Mouse (Mus musculus): Measurements from ENCODE around the gene Abcc6.

DNA sequence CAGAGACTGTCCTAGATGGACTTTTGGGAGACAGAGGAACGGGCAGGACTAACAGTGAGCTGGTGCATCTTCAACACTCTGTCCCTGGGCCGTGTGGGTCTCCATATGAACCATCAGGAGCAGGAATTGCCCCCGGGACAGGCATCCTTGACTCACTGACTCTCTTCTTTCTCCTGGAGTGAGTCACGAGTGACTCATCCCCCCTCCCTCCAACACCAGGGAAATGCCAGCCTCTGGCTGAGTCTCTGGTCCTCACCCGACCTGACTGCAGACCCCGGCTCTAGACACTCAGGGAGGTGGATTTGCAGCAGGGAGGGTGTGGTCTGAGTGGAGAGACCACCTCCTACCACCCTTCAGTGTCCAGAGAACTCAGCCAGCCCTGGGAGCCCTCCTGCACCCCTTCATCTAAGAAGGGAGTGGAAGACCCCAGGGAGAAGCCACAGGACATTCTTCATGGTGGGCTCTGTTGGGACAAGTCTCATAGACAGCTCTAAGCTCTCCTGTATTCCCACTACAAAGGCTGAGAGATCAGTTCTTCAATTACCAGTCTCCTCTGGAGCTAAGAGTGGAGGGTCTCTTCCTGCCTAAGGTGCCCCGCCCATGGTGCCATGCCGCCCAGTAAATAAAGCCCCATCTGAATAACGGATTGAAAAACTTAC, 109.4 kb downstream of the Abcc6 start:
- TF ChIP-seq EP300 (IDR thresholded peaks at IDR 0.05; ENCODE audit: low read depth) (no peak), CTCF (IDR thresholded peaks at IDR 0.05; ENCODE audit: low read depth) (no peak)
